Mouse (Mus musculus): ENCODE data around the gene Olfr270.

The Olfr270 gene

DNA sequence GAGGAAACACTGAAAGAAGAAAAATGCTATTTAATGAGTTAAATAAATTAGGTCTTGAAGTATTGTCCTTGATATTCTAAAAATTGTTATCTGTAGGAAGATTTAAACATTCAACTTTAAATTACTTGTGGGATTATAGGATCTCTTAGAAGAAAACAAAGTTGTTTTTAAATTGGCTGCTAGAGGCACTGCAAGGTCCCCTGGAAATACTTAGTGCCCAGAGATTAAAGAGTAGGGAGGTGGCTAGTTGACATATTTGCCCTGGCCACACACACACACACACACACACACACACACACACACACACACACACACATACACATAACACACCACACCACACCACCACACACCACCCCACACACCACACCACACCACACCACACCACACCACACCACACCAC, at the start of gene Olfr270:
TSS of gene Olfr270 (plus strand) at position 301 of the 400 bp plus-strand sequence.
- no peak for DNase-seq (ENCODE audit: low read depth)

DNA sequence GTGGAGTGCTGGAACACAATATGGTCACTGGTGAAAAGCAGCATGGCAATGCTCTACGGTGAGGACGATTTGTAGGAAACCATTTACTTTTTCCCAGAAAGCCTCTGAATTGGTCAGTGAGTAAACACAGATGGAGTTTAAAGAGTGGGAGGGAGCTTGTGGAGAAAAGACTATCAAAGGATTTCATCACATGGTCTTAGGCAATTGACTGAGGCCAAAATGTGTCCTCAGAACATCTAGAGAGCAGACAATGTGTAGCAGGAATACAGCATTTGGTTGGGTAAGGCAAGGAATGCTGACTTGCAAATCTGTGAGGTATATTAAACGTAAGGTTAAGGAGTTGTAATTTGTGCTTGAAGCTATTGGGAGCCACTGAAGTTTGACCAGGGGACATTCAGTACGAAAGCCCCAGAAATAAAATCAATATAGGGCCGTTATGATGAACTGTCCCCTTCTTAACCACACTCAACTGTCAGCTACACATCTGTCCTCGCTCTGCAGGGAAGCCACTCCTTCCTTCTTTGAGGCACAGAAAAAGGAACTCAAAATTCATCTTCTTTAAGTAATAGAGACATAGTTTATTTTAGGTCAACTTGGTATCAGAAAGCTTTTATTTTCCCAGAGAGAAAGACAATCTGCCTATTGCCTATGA, 47.6 kb upstream of the Olfr270 start:
- peak; percentile 17 for DNase-seq (ENCODE audit: low read depth)

DNA sequence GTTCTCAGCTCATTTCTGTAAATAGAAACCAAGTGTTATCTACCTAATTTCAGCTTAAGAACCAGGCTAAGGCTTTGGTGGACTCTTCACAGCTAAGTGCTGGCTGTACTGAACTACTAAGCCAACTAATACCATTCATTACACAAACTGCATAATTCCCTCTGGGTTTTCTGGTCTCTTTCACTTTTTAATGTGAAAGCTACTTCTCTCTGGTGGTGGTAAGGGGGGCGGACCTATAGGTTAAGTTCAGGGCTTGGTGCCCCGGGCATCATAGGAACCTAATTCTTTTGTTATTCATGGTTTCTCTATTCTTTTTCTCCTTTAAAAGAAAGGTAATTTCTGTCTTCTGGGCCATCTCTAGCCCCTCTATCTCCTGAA, 47.0 kb upstream of the Olfr270 start:
- DNase-seq (ENCODE audit: low read depth) = no peak

DNA sequence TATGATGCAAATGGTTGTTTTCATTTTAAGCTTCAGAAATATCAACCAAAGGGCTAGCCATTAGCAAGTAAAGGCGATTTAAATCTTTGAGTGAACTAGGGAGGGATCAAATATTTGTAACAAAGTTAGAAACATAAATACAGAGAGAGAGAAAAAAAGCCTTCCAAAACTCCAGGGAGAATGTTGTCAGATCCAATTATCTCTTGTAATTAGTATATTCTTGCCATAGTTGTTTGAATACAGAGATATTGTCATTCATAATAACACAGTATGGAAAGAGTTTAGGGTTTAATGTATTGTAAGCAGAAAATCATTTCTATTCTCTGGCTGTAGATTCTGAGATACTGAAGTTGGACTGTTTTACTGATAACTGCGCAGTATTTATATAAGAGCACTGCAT, 45.3 kb upstream of the Olfr270 start, which contains the start of gene Olfr272:
TSS of gene Olfr272 (minus strand) at position 101 of the 400 bp plus-strand sequence.
- no peak for DNase-seq (ENCODE audit: low read depth)

DNA sequence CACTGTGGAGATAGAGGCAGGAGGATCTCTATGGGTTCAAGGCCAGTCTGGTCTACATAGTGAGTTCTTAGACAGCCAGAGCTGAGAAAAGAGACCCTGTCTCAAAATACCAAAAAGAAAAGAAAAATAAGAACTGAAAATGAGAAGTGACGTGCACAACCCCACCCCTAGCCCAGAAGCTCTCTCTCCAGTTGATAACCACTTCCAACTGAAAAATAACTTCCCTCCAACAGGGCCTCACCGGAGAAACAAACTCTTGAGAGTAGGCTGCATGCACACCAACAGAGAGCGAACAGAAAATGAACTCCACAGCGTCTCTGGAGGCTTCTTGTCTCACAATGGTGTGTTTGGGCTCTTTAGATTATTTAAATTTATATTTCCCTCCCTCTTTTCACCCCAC, 33.9 kb upstream of the Olfr270 start:
- no peak for DNase-seq (ENCODE audit: low read depth)

DNA sequence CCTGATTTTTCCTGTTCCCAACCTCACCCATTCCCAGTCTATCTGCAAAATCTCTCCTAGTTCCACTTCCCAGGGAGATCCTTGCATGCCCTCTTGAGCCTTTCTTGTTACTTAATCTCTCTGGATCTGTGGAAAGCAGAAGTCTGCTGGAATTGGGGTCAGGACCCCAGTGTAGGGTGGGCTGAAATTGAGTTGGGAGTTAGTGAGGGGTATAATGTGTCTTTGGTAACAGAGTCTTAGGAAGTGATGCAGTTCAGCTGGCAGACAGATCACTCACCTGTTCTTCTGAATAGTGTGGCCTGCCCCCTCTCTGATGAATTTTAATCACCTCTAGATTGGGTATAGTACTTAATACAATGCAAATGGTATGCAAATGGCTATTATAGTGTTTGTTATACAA, 17.7 kb upstream of the Olfr270 start:
- DNase-seq (ENCODE audit: low read depth) = no peak

DNA sequence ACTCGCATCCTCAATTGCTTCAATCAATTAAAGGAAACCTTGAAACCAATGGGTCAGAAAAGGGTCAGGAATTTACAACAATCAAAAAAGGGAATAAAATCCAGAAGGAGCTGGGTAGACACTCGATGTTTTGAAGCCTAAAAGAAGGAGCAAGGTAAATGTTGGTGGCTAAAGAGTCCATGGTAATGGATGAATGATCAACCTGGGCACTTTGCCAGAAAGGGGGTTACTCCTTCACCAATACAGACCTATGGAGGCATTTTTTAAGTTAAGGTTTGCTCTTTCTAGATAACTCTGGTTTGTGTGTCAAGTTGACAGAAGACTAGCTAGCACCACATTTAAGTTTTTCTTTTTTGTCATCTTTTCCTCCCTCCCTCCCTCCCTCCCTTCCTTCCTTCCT, 15.3 kb upstream of the Olfr270 start:
- no peak for DNase-seq (ENCODE audit: low read depth)

DNA sequence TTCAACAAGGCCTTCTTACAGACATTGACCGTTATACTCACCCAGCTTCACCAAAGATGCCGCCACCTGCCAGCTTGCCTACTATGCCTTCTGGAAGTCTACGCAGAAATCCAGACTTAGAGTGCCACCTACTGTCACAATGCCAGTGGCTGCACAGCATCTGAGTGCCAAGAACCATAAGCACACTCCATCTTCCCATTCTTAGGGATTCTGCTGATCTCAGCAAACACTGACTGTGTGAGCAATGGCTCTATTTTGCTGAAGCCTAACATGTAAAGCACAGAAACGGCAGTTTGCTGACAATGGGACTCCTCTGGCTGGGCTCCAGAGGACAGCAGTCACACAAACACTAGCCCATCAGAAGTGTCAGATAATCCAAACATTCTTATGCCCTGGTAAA, 5.7 kb upstream of the Olfr270 start:
- peak; percentile 50 for DNase-seq (ENCODE audit: low read depth)

DNA sequence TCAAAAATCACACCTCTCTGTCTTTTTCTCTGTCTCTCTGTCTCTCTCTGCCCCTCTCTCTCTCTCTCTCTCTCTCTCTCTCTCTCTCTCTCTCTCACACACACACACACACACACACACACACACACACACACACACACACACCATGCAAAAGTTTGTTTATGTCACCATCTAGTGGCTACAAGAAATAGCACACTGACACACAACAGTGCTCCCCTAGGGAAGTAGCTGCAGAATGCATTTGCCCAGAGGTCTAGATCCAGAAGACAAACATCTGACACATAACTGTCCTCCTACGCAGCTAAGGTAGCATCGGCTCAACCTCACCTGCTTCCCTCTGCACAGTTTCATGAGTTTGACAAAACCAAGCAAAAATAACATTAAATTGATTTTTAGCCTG, 20.9 kb downstream of the Olfr270 start:
- peak; percentile 54 for DNase-seq (ENCODE audit: low read depth)

DNA sequence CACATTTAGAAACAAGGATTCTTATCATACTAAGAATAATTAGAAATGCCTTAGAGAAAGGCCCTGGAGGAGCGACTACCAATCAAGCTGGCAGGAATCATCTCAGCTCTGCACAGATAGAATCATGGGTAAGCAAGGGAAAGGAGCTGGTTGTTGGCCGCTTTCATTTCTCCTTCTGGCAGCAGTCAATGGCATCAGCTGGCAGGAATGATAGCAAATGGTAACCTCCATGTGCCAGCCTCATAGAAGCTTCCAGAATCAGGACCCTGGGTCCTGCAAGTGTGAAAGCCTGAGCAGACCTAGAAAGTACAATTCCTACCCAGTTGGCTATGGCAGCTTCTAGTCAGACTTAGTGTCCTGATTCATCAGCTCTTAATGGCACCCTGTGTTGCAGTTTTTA, 21.9 kb downstream of the Olfr270 start:
- DNase-seq (ENCODE audit: low read depth) = no peak

DNA sequence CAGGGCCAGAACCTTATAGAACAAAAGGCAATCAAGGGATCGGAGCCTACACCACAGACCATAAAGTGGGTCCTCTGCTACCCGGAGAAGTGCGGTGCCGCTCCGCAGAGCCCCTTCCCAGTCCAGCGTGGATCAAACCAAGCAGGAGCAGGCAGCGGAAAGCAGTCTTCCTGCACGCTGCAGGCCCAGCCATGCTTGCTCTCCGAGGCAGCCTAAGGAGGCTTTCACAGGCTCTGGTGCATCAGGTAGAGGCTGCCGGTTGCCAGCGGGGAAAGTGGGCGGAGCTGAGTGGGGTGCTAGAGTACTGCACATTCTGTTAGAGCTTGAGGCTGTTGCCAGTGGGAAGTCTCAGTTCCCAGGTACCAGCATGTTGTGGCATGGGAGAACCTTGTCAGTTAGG, 24.9 kb downstream of the Olfr270 start, which contains the start of gene Nipsnap3a:
TSS of gene Nipsnap3a (plus strand) at position 25 of the 400 bp plus-strand sequence.
- no peak for DNase-seq (ENCODE audit: low read depth)

DNA sequence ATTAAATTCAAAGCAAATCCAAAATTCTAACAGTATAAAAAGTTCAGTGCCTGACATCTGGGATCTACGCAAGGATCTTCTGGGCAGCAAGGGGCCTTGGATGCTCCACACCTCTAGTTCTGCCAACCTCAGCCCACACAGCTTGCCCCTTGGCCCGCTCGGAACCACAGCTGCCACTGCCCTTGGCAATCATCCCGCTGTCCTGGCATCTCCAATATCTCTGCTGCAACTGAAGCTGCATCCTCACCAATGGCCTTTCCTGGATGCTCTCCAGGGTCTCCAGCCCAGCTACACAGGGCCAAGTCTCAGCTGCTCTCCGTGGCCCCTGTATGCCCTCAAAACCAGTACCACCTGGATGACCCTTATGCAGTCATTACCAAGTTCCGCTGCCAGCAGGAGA, 35.1 kb downstream of the Olfr270 start:
- no peak for DNase-seq (ENCODE audit: low read depth)

DNA sequence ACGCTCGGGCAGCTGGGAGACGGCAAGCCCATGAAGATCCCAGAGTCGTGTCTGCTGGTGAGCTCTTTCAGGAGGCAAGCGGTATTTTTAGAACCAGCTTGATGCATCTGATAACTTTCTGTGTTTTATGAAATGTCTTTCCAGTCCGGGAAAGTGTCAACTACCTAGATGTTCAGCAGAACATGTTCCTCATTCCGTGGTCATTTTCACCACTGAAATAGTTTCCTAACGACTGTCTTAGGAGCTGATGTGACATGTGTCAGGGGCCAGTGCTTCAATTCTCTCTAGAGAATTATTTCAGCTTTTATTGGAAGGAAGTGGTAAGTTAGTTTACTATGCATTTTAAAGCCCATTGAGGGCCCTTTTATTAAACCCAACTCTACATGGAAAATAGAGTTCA, 35.8 kb downstream of the Olfr270 start:
- DNase-seq (ENCODE audit: low read depth) = no peak

DNA sequence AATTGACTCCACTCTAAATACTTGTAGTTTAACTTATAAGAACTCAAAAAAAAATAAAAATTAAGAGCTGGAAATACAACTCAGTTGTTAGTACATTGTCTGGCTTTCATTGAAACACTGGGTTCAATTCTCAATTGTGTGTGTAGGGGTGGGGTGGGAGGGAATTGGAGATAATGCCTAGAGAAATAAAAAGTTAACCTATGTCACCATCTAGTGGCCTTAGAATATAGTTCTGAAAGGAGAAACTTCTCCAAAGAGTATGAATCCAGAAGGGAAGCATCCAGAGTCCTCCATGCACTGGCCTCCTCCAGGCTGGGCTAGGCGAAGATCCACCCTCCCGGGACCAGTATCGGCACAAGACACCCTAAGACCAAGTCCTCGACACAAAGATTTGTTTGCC, 44.8 kb downstream of the Olfr270 start:
- peak; percentile 33 for DNase-seq (ENCODE audit: low read depth)

DNA sequence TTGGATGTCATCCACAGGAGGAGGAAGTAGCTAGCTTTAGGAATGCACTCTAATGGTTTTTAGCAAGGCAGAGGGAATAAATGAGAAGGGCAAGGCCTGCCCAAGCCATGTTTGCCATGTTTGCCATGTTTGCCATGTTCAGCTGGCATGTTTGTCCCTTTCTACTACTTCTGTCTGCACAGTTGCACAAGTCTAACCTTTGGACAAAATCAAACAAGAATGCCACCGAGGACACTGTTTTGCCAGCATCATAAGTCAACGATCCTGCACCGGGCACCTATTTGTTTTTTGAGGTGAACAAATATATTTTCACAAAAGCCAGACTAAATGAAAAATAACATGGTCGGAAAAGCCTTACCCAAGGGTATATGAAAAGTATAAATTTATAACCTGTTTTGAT, 45.5 kb downstream of the Olfr270 start:
- DNase-seq (ENCODE audit: low read depth) = no peak

DNA sequence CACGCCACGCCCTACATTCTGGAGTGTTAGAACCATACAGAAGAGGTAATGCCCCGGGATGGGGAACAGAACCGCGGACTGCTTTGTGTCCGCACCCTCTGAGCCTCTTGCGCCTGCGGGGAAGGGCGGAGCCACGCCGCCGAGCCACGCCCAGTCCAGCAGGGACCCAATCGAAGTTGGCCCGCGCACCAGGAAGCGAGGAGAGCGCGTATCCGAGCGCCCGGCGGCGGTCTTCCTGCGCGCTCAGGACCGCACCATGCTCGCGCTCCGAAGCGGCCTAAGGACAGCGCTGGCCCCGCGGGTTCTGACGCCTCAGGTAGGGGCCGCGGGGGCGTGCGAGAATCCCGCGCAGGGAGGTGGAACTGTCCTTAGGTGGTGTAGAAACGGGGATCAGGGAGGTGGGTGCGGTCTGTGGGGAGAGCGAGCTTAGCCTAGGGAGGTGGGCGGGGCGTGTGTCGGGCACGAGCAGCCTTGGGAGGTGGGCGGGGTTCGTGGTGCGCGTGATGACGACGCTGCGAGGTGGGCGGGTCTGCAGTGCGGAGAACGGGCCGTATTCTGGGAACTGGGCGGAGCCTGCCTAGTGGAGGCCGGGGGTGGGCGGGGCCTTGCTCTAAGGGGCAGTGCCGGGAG, 47.5 kb downstream of the Olfr270 start, which contains the start of gene Nipsnap3b:
TSS of gene Nipsnap3b (plus strand) at position 149 of the 630 bp plus-strand sequence.
- peak; percentile 96 for DNase-seq (ENCODE audit: low read depth)

DNA sequence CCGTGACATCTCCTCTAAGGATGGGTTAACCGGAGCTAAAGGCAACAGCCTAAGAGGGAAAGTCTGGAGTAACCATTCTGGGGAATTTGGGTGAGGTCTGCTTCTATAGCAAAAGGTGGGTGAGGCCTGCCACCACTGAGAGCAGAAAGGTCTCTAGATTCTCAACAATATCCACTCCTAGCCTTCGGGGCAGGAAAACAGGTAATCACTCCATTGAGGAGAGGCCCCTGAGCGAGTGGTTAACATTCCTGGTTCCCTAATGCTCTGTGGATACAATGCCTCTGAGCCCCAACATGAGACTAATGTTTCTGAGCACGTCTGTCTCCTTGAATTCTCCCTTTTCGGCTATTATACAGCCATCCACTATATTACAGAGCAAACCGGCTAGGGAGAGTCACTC, 50.1 kb downstream of the Olfr270 start:
- DNase-seq (ENCODE audit: low read depth) = no peak

DNA sequence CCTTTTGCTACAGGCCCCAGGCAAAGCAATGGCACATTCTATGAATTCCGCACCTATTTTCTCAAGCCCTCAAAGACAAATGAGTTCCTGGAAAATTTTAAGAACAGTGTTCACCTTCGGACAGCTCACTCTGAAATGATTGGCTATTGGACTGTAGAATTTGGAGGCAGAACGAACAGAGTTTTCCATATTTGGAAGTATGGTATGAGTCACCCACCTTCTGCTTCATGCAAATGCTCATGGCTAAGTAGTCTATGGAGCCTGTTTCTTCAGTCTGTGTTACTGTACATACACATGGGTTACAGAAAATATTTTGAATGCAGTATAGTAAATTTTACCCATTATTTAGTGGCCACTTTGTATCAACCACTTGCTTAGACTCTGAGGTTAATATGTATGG, 50.7 kb downstream of the Olfr270 start:
- DNase-seq (ENCODE audit: low read depth) = no peak

DNA sequence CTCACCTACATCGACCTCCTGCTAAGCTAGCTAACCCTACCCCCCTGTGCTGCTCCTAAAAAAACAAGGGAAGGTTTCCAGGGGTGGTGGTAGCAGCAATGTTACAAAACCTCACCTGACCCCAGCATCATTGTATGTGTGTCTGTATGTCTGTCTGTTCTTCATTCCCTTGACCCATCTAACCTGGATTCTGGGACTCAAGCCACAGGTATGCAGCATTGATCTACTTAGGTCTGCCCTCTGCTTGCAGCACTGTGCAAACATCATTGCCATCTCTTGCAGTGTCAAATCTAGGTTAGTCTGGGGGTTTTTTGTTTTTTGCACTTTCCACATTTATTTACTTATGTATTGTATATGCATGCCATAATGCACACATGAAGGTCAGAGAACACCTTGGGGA, 54.0 kb downstream of the Olfr270 start:
- DNase-seq (ENCODE audit: low read depth) = no peak

Data from 416B (cell line).